Mouse (Mus musculus) embryo, embryonic 10.5 days (tissue): ENCODE data around the gene Gm5269.

Experiments used
- DNase-seq: peaks from one replicate; pipeline ENCODE4 v3.0.0-alpha.2; 2015; ENCODE audit warnings: low spot score

Gene Gm5269

DNA sequence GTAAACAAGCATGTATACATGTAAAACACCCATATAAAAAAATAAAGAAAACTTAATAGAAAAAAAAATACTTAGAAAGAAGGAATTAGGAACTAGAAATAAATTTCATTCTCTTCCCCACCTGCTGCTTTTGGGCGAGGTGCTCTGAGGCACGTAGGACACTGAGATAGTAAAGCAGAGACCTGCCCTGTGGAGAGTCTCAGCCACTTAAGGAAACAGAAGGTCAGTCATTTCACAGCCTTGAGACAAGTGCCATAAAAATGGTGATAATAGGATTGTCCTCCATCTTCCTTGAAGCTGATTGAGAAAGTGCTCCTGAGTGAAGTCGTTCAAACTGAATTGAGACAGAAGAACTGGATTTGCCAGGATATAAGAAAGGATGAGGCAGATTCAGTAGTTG, 12.6 kb downstream of the Gm5269 start:
- no peak for DNase-seq

DNA sequence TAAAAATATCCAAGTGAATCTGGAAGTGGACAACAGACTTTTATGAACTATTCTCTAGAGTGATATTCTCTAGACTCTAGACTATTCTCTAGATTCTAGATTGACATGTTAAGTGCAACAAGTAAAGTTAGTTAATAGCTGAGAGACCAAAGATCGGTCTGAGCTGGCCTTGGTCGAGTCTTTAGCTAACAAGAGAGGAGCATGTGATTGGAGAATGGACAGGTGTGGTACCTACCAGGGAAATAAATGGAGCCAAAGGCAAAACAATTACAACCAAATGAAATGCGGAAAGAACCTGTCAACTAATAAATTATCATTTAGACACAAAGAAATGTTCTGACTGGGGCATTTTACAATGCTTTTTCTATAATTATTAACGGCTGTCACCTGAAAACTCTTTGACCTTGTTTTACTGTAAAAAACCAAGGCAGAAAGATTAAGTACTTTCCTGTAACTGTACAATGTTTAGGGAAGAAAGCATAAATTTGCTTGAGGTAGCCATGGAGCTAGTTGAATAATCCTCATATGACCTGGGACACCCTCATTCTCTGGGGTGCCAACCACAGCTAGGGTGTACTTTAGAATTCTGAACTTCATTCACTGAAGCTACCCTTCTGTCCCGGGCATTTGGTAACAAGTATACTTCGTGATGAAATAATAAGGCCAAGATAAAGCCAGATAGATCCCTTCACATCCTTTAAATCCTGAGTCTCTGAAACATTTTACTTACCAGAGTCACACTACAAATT, 13.4 kb downstream of the Gm5269 start:
- DNase-seq, result no peak

DNA sequence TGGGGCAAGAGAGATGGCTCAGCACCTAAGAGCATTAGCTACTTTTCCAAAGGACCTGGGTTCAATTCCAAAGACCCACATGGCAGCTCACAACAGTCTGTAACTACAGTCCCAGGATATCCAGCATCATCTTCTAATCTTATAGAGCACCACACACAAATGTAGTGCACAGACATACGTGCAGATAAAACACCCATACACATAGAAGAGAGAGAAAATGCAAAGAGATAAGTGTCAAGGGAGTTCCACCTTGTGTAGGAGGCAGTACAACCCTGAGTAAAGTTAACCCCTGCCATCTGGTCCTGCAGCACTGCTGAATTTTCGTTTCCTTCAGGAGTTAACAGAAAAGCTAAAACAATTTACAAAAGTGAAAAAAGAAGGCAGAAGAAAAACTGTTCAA, 14.4 kb downstream of the Gm5269 start:
- no peak for DNase-seq

DNA sequence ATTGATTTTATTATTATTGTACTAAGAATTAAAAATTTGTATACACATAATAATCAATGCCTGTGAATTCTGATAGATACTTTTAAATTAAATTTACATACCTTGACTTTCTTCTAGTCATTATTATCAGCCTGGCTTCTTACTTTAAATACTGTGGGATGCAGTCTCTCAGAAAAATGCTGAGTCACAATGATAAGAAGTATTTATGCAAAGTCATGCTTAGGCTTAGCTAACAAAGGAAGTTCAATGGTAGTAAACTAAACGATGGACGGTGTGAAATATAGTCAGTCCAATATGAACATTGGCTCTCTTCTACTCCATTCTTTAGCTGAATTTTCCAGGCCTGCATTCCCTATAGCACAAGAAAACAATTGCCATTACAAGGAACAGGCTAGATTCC, 16.8 kb downstream of the Gm5269 start:
- no peak for DNase-seq

DNA sequence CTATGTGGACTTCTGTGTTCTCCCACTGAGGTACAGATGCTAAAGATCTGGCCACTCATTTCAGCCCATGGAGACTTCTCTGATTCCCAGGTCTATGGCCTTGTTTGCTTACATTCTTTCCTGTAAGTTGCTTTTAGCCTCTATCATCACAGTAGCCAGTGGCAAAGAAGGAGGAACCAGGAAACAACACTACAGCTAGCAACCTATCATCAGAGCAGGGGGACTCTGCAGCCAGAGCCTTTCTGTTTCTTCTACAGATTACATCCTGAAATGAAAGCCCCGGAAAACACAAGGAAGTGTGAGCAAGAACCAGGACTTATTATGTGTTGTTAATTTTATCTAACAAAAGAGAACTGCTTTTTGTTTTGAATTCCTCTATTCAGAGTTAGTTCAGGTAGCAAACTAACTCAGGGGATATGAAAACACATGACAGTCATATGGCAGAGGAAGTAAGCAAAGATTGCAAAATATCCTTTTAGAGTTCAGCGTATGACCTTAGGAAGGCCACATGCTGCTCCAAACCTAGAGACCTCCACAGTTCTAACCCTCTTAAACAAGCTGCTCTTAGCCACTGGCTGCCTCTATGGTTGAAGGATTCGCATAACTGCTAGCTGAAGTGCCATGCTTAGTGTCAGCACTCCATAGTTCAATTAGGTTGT, 21.5 kb downstream of the Gm5269 start:
- no peak for DNase-seq

DNA sequence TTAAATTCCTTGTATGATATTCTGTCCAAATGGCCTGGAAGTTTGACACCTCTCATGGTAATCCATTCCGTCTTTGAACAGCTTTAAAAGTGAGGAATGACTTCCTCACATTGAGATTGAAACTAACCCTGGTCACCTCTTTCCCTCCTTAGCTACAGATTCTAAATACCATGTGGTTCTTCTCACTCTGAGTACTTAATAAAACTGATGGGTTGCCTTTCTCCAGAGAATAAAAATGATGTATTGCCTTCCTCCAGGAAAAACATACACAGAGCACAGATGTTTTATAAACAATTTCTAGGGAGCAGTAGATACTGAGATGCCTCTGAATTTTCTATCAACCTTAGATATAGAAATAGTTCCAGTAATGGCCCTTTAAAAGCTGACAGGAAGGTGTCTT, 22.0 kb downstream of the Gm5269 start:
- no peak for DNase-seq

DNA sequence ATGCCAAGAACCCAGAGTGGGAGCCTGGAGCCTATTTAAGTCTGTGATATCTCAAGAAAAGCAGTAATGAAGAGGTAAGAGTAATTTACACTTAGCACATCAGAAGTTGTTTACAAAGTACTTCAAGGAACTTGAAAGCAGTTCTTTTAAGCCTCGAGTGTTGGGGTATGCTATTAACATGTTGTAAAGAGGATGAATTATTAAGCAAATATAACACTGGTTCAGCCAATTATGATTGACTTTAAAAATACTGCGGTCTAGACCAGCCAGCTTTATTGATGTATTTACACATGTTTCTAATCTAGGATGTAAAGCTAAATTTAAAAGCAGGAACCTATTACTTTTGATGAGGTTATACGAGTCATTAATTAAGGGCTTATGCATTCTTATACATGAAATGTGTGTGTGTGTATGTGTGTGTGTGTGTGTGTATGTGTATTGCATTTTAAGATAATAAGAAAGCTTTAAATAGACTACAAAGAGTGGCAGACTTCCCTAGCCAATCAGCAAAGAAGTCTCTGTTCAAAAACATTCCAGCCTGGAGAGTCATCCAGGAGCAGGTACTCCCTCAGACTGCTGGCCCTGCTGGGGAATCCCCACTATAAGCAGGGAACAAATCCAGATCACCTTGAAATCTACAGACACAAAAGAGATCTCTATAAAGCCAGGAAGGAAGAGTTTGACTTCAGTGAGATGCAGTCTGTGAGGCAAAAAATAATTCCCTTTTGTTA, 23.6 kb downstream of the Gm5269 start:
- DNase-seq, result no peak

DNA sequence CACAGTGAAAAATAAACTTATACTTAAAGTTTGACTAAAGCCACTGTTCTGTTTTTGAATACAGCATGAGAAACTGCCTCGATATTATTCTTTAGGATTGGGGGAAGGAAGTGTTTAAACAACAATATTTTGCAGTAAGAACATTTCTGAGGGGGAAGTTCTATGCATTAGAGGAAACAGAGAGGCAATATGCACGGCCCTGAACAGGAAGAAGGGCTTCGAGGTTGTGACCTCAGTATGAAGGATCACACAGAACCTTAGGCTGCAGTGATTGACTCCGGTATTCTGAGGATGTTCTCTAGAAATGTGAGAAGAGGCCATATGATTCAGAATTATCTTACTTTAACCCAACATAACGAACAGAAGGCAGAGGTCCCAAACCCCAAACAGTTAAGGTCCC, 24.3 kb downstream of the Gm5269 start:
- peak; percentile 21 for DNase-seq

DNA sequence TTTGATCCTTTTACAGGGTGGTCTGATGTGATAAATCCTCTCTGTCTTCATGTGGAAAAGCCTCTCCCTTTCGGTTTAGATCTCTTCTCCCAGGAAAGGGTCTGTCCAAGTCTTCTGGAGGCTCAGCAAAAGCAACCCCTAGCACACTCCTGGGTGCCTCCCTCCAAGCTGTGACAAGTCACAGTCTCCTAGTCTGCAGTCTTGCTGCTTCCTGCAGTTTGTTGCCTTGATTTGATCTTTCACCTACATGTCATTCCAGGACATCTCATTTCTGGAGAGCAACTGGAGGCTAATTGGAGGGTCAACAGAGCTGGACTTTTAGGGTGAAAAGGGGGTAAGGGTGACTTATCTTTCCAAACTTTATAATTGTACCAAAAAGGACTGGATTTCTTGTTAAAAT, 24.8 kb downstream of the Gm5269 start:
- peak; percentile 24 for DNase-seq

DNA sequence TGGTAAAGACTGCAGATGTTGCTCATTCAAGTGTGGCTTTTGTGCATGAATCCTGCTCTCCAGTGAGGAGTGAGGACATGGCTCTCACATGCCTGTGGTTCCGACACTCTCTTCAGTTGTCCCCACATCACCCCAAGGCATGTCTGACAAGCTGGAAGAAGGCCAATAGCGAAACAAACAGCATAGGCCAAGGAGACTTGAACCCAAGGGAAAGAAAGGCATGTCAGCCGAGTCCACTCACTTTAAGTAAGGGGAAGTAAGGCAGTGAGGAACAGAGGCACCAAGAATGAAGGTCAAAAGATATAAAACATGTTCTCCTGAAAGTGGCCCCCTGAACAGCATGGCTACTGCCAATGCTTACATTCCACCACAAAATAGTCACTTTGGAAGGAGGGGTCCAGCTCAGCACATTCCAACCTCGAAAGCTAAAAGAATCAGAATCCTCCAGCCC, 25.5 kb downstream of the Gm5269 start:
- peak; percentile 17 for DNase-seq

DNA sequence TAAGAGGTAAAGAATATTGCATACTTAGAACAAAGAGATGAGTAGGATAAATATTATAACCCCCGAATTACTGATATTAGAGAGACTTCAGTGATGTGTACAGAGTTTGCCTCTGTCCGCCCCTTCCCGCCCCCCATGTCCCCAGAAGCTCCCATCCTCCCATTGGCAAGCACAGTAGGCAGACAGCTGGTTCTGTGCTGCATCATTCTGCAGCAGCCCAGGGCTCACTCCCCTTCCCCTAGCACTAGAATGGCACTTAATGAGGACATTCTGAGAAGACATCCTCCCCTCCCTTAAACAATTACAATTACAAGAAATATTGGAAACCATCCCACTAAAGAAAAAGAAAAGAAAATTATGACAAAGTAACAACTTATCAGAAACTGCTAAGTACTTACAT, 26.4 kb downstream of the Gm5269 start:
- DNase-seq, result no peak

DNA sequence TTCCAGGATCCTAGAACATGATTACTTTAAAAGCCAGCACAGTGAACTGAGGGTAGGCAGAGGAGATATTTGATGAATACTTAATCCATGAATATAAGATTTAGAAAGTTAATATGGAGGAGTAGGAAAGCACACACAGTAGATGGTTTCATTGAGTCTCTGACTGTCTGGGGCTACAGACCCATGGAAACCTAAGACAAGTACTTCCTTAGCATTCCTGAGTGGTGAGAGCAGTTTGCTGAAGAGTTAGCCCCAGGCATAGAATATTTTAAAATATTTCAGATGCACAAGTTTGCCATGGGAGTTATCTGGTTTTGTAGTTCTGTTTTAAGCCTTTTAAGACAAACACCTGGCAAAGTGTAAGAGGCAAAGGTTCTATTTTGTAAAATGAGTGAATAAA, 28.9 kb downstream of the Gm5269 start:
- no peak for DNase-seq

DNA sequence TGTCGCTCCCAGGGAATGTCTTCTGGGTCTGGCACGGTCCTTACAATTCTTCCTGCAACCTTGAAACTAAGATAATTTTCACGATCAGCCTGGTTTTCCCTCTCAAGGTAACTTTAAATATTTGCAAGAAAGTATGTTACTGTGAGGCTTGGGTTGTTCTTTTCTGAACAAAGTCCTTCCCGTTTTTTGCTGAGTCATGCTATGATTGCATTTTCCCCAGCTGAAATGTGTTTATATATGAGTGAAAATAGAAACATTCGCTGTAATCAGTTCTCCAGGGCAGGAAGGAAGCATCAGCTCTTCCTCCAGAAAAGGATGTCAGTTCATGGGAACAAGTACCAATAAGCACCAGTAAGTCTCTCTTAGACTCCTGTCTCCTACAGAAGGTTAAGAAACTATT, 29.7 kb downstream of the Gm5269 start:
- peak; percentile 14 for DNase-seq

DNA sequence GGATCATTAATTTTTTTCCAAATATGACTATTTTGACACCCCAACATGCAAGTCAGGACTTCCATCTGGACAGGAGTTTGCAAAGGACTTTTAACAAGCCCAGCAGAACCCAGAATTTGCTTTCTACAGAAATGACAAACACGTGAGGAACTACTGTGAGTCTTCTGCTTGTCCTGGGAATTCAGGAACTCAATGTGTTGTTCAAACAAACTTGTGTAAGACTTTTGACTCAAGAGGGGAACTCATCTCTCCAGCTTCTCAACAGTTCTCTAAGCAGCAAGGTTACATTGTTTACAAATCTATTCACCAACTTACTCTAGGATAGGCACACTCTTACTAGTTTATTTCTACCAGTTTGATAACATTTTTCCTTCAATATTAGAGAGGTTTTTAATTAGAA, 32.0 kb downstream of the Gm5269 start:
- no peak for DNase-seq

DNA sequence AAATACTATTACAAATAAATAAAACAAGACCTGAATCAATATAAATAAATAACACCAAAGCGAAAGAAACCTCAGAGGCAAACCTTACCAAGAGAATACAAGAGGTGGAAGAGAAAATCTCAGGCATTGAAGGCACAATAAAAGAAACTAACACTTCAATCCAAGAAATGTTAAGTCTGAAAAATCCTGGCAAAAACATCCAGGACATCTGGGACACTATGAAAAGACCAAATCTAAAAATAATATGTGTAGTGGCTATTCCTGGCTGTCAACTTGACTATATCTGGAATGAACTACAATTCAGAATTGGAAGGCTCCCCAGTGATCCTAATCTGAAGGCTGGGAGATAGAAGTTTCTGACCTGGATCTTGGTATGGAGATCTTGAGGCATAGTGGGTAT, 44.6 kb downstream of the Gm5269 start:
- DNase-seq, result no peak
